Mouse (Mus musculus): ENCODE measurements around the gene Flvcr2.

Gene Flvcr2

GRCm38 (mm10) chr12:85736203-85736602, 10.1 kb upstream of the Flvcr2 start:
- no peak for DNase-seq

- DNase-seq = no peak
Measured at GRCm38 (mm10) chr12:85736960-85737359, 9.4 kb upstream of the Flvcr2 start.

DNA sequence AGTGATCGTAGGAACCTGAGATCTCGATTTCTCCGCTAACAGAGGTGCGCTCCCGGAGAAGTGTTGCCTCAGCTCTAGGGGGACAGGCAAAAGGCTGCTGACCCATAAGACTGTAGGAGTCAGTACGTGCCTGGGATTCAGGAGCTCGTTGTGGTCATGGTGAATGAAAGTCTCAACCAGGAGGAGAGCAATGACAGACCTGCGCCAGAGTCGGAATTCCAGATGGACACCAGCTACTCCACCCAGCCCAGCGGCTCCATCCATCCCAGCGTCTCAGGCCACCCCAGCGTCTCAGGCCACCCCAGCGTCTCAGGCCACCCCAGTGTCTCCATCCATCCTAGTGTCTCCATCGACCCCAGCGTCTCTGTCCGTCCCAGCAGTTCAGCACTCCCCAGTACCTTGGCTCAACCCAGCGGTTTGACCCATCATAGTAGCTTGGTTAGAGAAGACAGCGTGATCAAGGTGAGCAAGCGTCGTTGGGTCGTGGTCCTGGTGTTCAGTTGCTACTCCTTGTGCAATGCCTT, 419 bp downstream of the Flvcr2 start:
- no peak for DNase-seq

GRCm38 (mm10) chr12:85747343-85747742, 1.0 kb downstream of the Flvcr2 start:
- no peak for DNase-seq

DNA sequence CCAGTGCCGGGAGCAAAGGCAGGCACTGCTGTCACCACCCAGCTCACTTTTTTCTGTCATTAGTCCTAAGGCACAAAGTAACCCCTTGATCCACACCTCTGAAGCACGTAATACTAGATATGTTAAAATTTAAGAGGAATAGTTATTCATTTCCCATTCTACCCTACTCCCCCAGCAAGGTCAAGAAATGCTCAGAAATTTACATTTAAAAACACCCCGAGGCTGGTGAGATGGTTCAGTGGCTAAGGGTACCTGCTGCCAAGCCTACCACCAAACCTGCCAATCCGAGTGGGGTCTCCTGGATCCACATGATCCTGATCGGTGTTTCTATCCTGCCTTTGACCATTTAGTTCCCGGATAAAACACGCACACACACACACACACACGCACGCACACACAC, 3.5 kb downstream of the Flvcr2 start:
- DNase-seq = no peak

GRCm38 (mm10) chr12:85752116-85752515, 5.8 kb downstream of the Flvcr2 start:
- no peak for DNase-seq

DNA sequence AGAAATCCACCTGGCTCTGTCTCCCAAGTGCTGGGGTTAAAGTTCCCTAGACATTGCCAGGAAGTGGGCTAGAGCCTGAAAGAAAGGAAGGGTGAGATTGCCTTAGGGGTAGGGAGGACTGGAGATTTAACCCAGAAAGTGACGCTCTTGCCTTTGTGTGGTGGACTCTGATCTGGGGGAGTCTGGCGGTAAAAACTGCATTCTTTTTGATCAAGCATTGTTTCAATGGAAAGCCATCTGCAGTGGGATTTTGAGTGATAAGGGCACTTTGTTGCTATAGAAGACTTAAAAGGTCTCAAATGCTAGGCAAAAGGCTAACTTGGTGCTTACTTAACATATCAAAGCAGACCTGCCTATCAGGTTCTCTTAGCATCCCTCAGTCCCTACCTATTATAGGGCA, 6.9 kb downstream of the Flvcr2 start:
- DNase-seq = no peak

DNA sequence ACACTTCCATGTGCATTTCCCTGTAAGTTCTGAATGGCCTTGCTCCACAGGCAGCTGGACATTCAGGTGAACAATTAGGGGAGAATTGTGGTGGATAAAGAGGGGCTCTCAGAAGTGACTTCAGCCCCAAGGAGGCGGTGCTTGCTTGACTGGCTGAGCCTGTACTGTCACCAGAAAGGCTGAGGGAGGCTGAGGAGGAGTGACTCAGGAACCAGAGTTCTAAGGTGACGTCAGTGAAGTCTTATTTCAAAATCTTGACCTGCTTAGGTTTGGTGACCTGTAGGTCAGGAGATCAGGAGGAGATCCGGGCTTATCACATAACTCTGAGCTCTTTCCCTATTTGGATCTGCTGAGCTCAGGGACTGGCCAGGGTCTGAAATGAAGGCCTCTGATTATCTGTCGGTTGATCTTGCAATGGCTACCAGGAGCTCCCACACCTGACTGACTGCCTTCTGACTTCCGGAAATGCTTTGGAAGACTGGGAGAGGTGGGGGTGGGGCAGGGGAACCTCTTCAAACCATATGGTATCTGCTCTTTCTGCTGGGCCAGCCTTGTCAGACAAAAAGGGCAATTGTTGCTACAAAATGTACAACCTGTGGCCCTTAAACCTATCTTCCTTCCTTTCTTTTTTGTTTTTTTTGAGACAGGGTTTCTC, 8.4 kb downstream of the Flvcr2 start:
- DNase-seq = no peak

GRCm38 (mm10) chr12:85756455-85756854, 10.1 kb downstream of the Flvcr2 start:
- DNase-seq = no peak

DNA sequence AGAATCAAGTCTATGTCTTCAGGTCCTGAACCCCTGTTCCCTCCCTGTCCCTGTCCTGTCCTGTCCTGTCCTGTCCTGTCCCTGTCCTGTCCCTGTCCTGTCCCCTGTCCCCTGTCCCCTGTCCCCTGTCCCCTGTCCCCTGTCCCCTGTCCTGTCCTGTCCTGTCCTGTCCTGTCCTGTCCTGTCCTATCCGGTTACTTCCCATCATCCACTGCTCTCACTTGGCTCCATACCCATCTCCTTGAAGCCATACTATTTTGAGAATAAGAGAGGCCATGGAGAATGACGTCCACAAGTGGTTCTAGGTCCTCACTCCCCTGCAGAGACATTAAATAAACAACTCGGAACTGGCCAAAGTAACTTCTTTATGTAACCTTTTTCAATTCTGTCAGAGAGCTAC, 10.7 kb downstream of the Flvcr2 start:
- no peak for DNase-seq

- DNase-seq = no peak
Measured at GRCm38 (mm10) chr12:85758741-85759140, 12.4 kb downstream of the Flvcr2 start.

DNA sequence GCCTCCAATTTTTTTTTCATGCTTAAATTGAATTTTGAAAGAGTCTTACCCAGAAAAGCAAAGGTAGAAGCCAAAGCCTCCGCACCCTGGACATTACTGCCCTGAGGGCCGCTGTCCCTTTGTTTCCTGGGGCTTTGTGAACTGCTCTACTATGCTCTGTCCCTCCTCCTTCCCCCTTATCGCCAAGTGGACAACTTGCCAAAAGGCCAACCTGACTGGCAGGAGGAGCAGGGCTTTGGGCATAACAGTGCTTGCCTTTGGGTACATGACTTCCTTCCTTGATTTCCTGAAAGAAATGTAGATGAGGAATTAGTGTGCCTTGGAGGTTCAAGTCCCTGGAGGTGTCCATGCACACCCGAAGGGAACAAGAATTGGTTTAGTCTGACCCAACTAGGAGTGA, 15.1 kb downstream of the Flvcr2 start:
- no peak for DNase-seq

- no peak for DNase-seq
Measured at GRCm38 (mm10) chr12:85764686-85765085, 18.3 kb downstream of the Flvcr2 start.

- no peak for DNase-seq
Measured at GRCm38 (mm10) chr12:85766287-85766686, 19.9 kb downstream of the Flvcr2 start.

- no peak for DNase-seq
Measured at GRCm38 (mm10) chr12:85767750-85768149, 21.4 kb downstream of the Flvcr2 start.

DNA sequence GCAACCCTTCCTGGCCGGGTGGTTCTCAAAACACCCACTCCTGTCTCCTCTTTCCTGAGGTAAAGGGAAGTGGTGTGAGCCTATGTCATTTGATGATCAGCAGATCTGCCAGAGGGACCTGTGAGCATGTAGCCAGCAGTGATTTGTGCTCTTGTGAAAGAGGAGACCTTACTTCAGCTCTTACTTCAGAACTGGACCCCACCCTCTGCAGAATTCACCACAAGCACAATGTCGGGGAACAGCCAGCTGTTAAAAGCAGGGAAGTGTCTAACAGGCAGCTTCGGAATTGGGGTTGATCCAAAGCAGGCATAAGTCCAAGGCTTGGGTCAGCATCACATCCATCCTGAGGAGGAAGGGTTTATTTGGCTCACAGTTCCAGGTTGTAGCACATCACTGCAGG, 25.0 kb downstream of the Flvcr2 start:
- no peak for DNase-seq

- no peak for DNase-seq
Measured at GRCm38 (mm10) chr12:85778962-85779361, 32.6 kb downstream of the Flvcr2 start.

- DNase-seq = no peak
Measured at GRCm38 (mm10) chr12:85779707-85780106, 33.4 kb downstream of the Flvcr2 start.

DNA sequence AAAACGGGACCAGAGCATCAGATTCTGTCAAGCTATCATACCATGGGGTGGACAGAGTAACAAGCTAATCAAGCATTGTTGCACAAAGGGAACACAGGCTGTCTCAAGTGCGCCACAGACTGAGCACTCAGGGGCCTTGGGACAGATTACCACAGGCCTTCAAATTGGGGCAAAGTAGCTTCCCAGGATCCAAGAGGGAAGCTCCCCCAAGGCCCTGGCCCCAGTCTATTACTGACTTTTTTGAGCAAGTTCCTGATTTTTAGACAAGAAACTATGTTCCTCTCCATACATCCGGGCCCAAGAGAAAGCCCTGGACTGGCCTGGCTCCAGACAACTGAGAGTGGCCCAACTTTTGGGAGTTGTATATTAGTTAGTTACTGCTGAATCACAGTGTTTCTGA, 35.3 kb downstream of the Flvcr2 start:
- no peak for DNase-seq

GRCm38 (mm10) chr12:85784916-85785815, 38.8 kb downstream of the Flvcr2 start:
- no peak for DNase-seq

- no peak for DNase-seq
Measured at GRCm38 (mm10) chr12:85792158-85792557, 45.8 kb downstream of the Flvcr2 start.

GRCm38 (mm10) chr12:85792821-85793346, 46.5 kb downstream of the Flvcr2 start:
- DNase-seq = no peak

- DNase-seq = no peak
Measured at GRCm38 (mm10) chr12:85794094-85794493, 47.8 kb downstream of the Flvcr2 start.

- no peak for DNase-seq
Measured at GRCm38 (mm10) chr12:85795551-85795950, 49.2 kb downstream of the Flvcr2 start.
